Mouse (Mus musculus): ENCODE results near the gene Pars2.

DNA sequence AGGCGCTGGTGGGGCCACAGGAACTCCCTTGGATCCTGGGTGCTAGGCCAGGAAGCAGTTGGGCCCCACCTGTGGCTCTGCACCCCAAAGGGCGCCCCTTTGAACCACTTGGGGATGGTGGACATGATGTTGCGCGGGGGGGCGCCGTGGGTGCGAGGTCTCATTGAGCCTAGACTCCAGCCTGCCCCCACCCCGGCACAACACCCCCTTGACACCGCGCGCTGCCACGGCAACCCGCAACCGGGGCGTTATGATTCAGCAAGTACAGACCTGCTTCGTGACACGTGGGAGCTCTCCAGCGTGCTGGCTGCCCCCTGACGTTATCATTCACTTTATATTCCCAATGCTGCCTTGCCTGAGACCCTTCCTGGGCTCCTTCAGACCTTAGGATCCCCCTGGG, 33.8 kb upstream of the Pars2 start, which contains the start of gene Lexm:
- TF ChIP-seq POLR2A (IDR thresholded peaks at IDR 0.05; ENCODE audit: low read depth, low read length), result no peak
- TF ChIP-seq CTCF (conservative IDR thresholded peaks at IDR 0.05; ENCODE audit: insufficient read depth, insufficient read length, low read depth, low read length), result no peak

All from kidney, adult 2 months (tissue).